8 mouse cellular contexts compared by ENCODE assay signal in genomic region chr1:133129471-133130221, GRCm38 (mm10). TPM values are rescaled to one million over a fixed set of nuclear protein-coding genes. Genes with fewer than 3 reads are reported as not detected.
DNase-seq lines count a peak whose midpoint lies in the region; ATAC-seq and TF ChIP-seq lines count a peak whose summit lies in the region.

No protein-coding gene starts in this region.

- no peak overlapping the region for H3K4me3 ChIP-seq in layer of hippocampus, adult 2 months
- H3K4me3 ChIP-seq in heart, embryonic 15.5 days: 0 out of 2 replicates have a peak overlapping the region, but pooled peaks have one; percentile 1
- H3K4me3 ChIP-seq in lung, embryonic 16.5 days (ENCODE audit: low read length): no peak overlapping the region

- WGBS in heart, embryonic 15.5 days: 40% methylated on average over 16 of the region's 16 CpGs
- 43% methylated on average over 16 of the region's 16 CpGs for WGBS in lung, embryonic 16.5 days

- peak overlapping the region; percentile 97 for H3K27ac ChIP-seq in layer of hippocampus, adult 2 months
- 0 out of 2 replicates have a peak overlapping the region, but pooled peaks have one; percentile 99 for H3K27ac ChIP-seq in heart, embryonic 15.5 days
- H3K27ac ChIP-seq in lung, embryonic 16.5 days (ENCODE audit: low read length): peak overlapping the region; percentile 12

- no peaks in the 10 kb centered on the region for H3K9me3 ChIP-seq in heart, embryonic 15.5 days (replicated peaks)
- H3K9me3 ChIP-seq in lung, embryonic 16.5 days (ENCODE audit: control insufficient read depth, low read length): no peaks in the 10 kb centered on the region; the same call in 1 of the 2 replicates

- ATAC-seq in heart, embryonic 15.5 days (replicated peaks; ENCODE audit: insufficient number of reproducible peaks, insufficient read depth, low FRiP score, low read depth): no peak
- ATAC-seq in lung, embryonic 16.5 days (ENCODE audit: low read depth): no peak

- H3K4me2 ChIP-seq in heart, embryonic 15.5 days: peak overlapping the region; percentile 96
- H3K4me2 ChIP-seq in lung, embryonic 16.5 days (ENCODE audit: low read depth, low read length): peak overlapping the region; percentile 63

- peaks cover 27% of the 10 kb centered on the region for H3K4me1 ChIP-seq in heart, embryonic 15.5 days (replicated peaks)
- peaks cover 11% of the 10 kb centered on the region; the same call in 1 of the 2 replicates for H3K4me1 ChIP-seq in lung, embryonic 16.5 days (replicated peaks; ENCODE audit: control insufficient read depth, insufficient read depth, low read length)

- H3K27me3 ChIP-seq in heart, embryonic 15.5 days: no peaks in the 10 kb centered on the region
- H3K27me3 ChIP-seq in lung, embryonic 16.5 days (ENCODE audit: control insufficient read depth, insufficient read depth, low read depth, low read length): no peaks in the 10 kb centered on the region

- no peak overlapping the region for H3K9ac ChIP-seq in heart, embryonic 15.5 days
- H3K9ac ChIP-seq in lung, embryonic 16.5 days (ENCODE audit: low read length): peak overlapping the region; percentile 40

- TF ChIP-seq POLR2A in brain, embryonic 14.5 days (IDR thresholded peaks at IDR 0.05; ENCODE audit: borderline replicate concordance, extremely low read depth, insufficient read depth, insufficient read length, poor library complexity, severe bottlenecking): no peak

- TF ChIP-seq CTCF in layer of hippocampus, adult 2 months (conservative IDR thresholded peaks at IDR 0.05): no peak
- TF ChIP-seq CTCF in brain, embryonic 14.5 days (IDR thresholded peaks at IDR 0.05; ENCODE audit: borderline replicate concordance, extremely low read depth, insufficient read depth, insufficient read length): no peak

- DNase-seq in layer of hippocampus, adult 2 months (ENCODE audit: low spot score in 2 of 2): no peak
- DNase-seq in layer of hippocampus, postnatal 36 days: no peak
- DNase-seq in brain, embryonic 14.5 days (ENCODE audit: low read depth): peak; percentile 59
- peak; percentile 38 for DNase-seq in testis, postnatal 14 days (ENCODE audit: low spot score)
- no peak for DNase-seq in frontal cortex, postnatal 36 days (ENCODE audit: low spot score in 2 of 2)
- no peak for DNase-seq in right cerebral cortex, postnatal 10 days (ENCODE audit: low spot score in 2 of 2)

- H3K36me3 ChIP-seq in heart, embryonic 15.5 days: no peaks in the 10 kb centered on the region
- H3K36me3 ChIP-seq in lung, embryonic 16.5 days (ENCODE audit: control insufficient read depth, insufficient read depth, low read length): peaks cover 3% of the 10 kb centered on the region; the same call in 1 of the 2 replicates

RNA-seq across cellular contexts. Expression of gene Ppp1r15b, which starts 1.3 kb away (rescaled TPM):
- total RNA-seq in layer of hippocampus, adult 2 months (2021): 10 to 100 TPM; 38.5 to 39.8 TPM
- total RNA-seq in layer of hippocampus, postnatal 36 days (2021): 10 to 100 TPM; 42.5 to 44.2 TPM
- 25.9 and 31.3 TPM in 2 replicates for polyA plus RNA-seq in brain, embryonic 14.5 days (2012; rRNA removed)
- 20.2 and 24.3 TPM in 2 replicates for polyA plus RNA-seq in heart, embryonic 15.5 days (2015; fragmentation: Nextera tagmentation; extraction: Ambion mirVana)
- polyA plus RNA-seq in lung, embryonic 16.5 days (2015; fragmentation: Nextera tagmentation; extraction: Ambion mirVana): 39.0 and 42.5 TPM in 2 replicates

RNA-seq across cellular contexts. Expression of gene Plekha6, which starts 34.4 kb away (rescaled TPM):
- 10 to 100 TPM; 47.6 to 55.0 TPM for total RNA-seq in layer of hippocampus, adult 2 months (2021)
- total RNA-seq in layer of hippocampus, postnatal 36 days (2021): 10 to 100 TPM; 48.4 to 51.8 TPM
- 51.4 and 78.3 TPM in 2 replicates for polyA plus RNA-seq in brain, embryonic 14.5 days (2012; rRNA removed)
- polyA plus RNA-seq in heart, embryonic 15.5 days (2015; fragmentation: Nextera tagmentation; extraction: Ambion mirVana): 12.2 and 13.8 TPM in 2 replicates
- polyA plus RNA-seq in lung, embryonic 16.5 days (2015; fragmentation: Nextera tagmentation; extraction: Ambion mirVana): 8.0 and 8.3 TPM in 2 replicates

Comparison
In these comparisons a context has a peak if more than half of its experiments do, and no peak if none do; other contexts are left out.
1. DNase-seq: peak in brain, embryonic 14.5 days (single experiment) and testis, postnatal 14 days (single experiment); none in layer of hippocampus, adult 2 months (0 of 2), layer of hippocampus, postnatal 36 days (0 of 2), frontal cortex, postnatal 36 days (0 of 2) and right cerebral cortex, postnatal 10 days (0 of 2).
2. H3K27ac ChIP-seq: peak in every context shown above with its lines; median percentile 99 in heart, embryonic 15.5 days; 97 in layer of hippocampus, adult 2 months; 12 in lung, embryonic 16.5 days.